Mouse (Mus musculus): ENCODE data around the gene Zfhx3. TPM values are rescaled to one million over a fixed set of nuclear protein-coding genes. Genes with fewer than 3 reads are reported as not detected.

Zfhx3 gene
- total RNA-seq, 2 experiments from 2014 or later = 3.4 to 4.3 TPM

GRCm38 (mm10) chr8:108819271-108819671 lies 876.8 kb downstream of the Zfhx3 start:
- DNase-seq (ENCODE audit: extremely low spot score in 1 of 2, low spot score in 1 of 2) = no peak

GRCm38 (mm10) chr8:108819826-108820225 lies 877.4 kb downstream of the Zfhx3 start:
- DNase-seq (ENCODE audit: extremely low spot score in 1 of 2, low spot score in 1 of 2) = no peak

- no peak for DNase-seq (ENCODE audit: extremely low spot score in 1 of 2, low spot score in 1 of 2)
Observed at GRCm38 (mm10) chr8:108820634-108821033, 878.2 kb downstream of the Zfhx3 start.

- no peak for DNase-seq (ENCODE audit: extremely low spot score in 1 of 2, low spot score in 1 of 2)
Observed at GRCm38 (mm10) chr8:108822841-108823266, 880.4 kb downstream of the Zfhx3 start.

GRCm38 (mm10) chr8:108824049-108824448 lies 881.6 kb downstream of the Zfhx3 start:
- DNase-seq (ENCODE audit: extremely low spot score in 1 of 2, low spot score in 1 of 2) = no peak

- DNase-seq (ENCODE audit: extremely low spot score in 1 of 2, low spot score in 1 of 2) = no peak
Observed at GRCm38 (mm10) chr8:108826414-108826813, 884.0 kb downstream of the Zfhx3 start.

GRCm38 (mm10) chr8:108827428-108827827 lies 885.0 kb downstream of the Zfhx3 start:
- DNase-seq (ENCODE audit: extremely low spot score in 1 of 2, low spot score in 1 of 2) = no peak

GRCm38 (mm10) chr8:108829305-108829717 lies 886.9 kb downstream of the Zfhx3 start:
- peak in 1 of 2 experiments; percentile 30 for DNase-seq (ENCODE audit: extremely low spot score in 1 of 2, low spot score in 1 of 2)

GRCm38 (mm10) chr8:108835143-108835542 lies 892.7 kb downstream of the Zfhx3 start:
- DNase-seq (ENCODE audit: extremely low spot score in 1 of 2, low spot score in 1 of 2) = no peak

- DNase-seq (ENCODE audit: extremely low spot score in 1 of 2, low spot score in 1 of 2) = no peak
Observed at GRCm38 (mm10) chr8:108837788-108838187, 895.3 kb downstream of the Zfhx3 start.

GRCm38 (mm10) chr8:108838761-108839160 lies 896.3 kb downstream of the Zfhx3 start:
- no peak for DNase-seq (ENCODE audit: extremely low spot score in 1 of 2, low spot score in 1 of 2)

GRCm38 (mm10) chr8:108842307-108842706 lies 899.9 kb downstream of the Zfhx3 start:
- no peak for DNase-seq (ENCODE audit: extremely low spot score in 1 of 2, low spot score in 1 of 2)

- DNase-seq (ENCODE audit: extremely low spot score in 1 of 2, low spot score in 1 of 2) = no peak
Observed at GRCm38 (mm10) chr8:108846174-108846573, 903.7 kb downstream of the Zfhx3 start.

GRCm38 (mm10) chr8:108846827-108847226 lies 904.4 kb downstream of the Zfhx3 start:
- no peak for DNase-seq (ENCODE audit: extremely low spot score in 1 of 2, low spot score in 1 of 2)

GRCm38 (mm10) chr8:108847356-108847755 lies 904.9 kb downstream of the Zfhx3 start:
- no peak for DNase-seq (ENCODE audit: extremely low spot score in 1 of 2, low spot score in 1 of 2)

GRCm38 (mm10) chr8:108848484-108848883 lies 906.0 kb downstream of the Zfhx3 start:
- DNase-seq (ENCODE audit: extremely low spot score in 1 of 2, low spot score in 1 of 2) = no peak

- DNase-seq (ENCODE audit: extremely low spot score in 1 of 2, low spot score in 1 of 2) = no peak
Observed at GRCm38 (mm10) chr8:108853028-108853427, 910.6 kb downstream of the Zfhx3 start.

GRCm38 (mm10) chr8:108854444-108855102 lies 912.1 kb downstream of the Zfhx3 start:
- DNase-seq (ENCODE audit: extremely low spot score in 1 of 2, low spot score in 1 of 2) = no peak

GRCm38 (mm10) chr8:108859001-108859400 lies 916.6 kb downstream of the Zfhx3 start:
- no peak for DNase-seq (ENCODE audit: extremely low spot score in 1 of 2, low spot score in 1 of 2)

- no peak for DNase-seq (ENCODE audit: extremely low spot score in 1 of 2, low spot score in 1 of 2)
Observed at GRCm38 (mm10) chr8:108859983-108860382, 917.5 kb downstream of the Zfhx3 start.

- DNase-seq (ENCODE audit: extremely low spot score in 1 of 2, low spot score in 1 of 2) = no peak
Observed at GRCm38 (mm10) chr8:108863440-108863839, 921.0 kb downstream of the Zfhx3 start.

GRCm38 (mm10) chr8:108866430-108866829 lies 924.0 kb downstream of the Zfhx3 start:
- no peak for DNase-seq (ENCODE audit: extremely low spot score in 1 of 2, low spot score in 1 of 2)

Measured in layer of hippocampus, postnatal 25 days (tissue).